Mouse (Mus musculus) liver, adult (tissue): ENCODE measurements around the gene Tep1.

Source experiments
- GATA4 ChIP-seq: IDR thresholded peaks from 2 replicates; pipeline ENCODE4 v1.6.1; 2014; ENCODE audit warnings: mild to moderate bottlenecking, low read length; ENCODE audit not compliant: insufficient replicate concordance

Gene Tep1

DNA sequence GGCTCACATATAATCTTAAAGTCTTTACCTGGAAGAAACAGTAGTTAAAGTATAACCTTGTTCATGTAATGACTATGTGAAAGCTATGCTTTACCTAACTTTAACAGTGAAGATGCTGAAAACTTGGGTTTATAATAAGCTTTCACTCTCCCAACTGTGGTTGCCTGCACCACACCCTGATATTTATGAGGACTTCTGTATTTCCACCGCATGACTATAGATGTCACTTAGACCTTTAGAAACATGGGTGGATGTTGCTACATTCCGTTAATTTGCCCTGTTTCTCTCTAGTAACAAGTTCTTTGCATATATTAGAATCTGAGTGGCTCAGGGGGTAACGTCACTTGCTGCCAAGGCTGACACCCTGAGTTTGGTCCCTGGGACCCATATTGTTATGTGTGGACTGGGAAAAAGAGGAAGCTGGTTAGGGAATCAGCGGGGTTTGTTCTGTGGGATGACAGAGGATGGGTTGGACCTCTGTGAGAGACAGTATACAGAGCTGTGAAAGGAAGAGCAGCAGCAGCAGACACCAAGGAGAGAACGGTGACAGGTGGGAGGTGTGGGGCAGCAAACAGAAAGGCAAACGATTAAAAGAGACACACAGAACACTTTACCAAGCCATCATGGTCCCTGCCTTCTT, 5.4 kb upstream of the Tep1 start:
- TF ChIP-seq GATA4, result no peak

DNA sequence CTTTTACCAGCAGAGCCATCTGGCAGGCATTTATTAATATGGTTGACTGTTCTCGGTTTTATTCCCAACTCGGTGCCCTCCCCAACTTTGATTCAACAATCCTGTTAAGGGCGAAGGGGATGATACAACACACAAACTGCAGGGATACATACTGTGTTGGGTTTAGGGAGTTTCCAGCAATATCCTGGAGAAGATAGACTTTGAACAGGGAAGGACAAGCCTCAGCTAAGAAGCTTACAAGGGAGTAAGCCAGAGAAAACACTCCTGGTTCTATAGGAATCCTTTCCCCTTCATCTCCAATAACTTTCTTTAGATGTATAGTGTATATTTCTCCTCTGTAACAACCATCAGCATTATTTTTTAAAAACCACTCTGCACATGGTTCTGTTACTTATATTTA, 4.8 kb upstream of the Tep1 start:
- no peak for TF ChIP-seq GATA4

DNA sequence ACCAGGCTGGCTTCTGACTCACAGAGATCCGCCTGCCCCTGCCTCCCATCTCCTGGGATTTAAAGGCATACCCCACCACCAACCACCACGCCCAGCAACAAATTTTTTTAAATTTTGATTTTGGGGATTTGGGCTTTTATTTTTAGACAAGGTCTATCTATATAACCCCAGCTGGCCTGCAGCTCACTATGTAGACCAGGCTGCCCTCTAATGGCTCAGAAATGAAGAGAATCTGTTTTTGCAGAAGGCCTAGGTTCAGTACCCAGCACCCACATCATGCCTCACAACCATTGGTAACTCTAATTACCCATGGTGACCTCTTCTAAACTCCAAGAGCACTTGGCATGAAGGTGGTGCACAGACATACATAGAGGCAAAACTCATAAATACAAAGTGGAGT, 924 bp upstream of the Tep1 start:
- no peak for TF ChIP-seq GATA4

DNA sequence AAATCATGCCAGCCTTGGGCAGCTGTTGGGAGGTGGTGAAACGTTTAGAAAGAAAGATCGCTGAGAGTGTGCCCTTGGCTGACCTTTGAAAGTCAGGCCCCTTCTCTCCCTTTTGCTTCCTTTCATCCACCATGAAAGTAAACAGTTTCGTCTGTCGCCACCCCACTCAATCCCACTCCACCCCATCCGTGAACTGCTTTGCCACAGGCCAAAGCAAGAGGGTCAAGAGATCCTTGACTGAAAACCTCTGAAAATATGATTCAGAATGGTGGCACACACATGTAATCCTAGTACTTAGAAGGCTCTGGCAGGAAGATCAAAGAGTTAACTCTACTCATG, 414 bp upstream of the Tep1 start:
- no peak for TF ChIP-seq GATA4

DNA sequence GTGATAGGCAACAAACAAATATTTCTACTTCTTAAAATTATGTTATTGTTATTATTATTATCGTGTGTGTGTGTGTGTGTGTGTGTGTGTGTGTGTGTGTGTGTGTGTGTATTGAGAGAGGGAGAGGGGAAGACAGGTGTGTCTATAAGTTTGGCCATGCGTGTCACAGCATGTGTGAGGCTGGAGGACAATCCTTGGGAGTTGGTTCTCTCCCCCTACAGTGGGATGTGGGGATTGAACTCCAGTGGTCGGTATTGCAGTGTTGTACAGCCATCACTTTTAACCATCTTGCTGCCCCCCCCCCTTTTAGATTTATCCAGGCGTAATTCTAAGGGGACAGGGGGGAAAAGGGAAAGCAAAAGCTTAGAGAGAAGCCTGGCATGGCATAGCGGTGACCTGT, 1.7 kb downstream of the Tep1 start:
- TF ChIP-seq GATA4, result no peak

DNA sequence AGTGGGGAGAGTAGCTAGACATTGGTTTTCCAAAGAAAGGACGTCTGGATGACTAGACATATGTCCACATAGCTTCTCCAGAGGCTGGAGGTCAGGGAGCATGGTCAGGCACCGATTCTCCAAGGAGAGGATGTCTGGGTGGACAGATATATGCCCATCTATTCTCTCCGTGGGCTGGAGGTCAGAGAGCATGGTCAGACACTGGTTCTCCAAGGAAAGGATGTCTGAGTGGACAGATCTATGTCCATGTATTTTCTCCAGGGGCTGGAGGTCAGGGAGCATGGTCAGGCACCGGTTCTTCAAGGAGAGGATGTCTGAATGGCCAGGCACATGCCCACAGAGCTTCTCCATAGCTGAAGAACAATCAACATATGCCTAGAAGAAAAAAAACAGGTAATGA, 2.1 kb downstream of the Tep1 start:
- no peak for TF ChIP-seq GATA4

DNA sequence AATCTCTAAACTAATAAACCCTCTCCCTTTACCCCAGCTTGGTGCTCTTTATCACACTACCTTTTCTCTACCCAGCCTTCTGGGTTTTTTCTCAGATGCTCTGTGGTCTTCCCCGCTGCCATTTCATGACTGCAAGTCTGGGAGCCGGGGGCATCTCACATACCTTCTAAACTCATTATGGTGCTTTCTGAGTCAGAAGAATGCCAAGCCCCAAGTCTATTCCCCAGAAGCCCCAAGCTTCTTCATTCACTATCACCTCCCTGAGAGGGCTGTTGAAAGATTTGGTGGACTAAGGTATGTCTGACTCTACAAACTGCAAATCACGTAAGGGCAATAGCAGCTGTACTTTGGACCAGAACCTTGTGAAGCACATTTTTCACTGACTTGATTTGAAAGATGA, 3.4 kb downstream of the Tep1 start:
- no peak for TF ChIP-seq GATA4

DNA sequence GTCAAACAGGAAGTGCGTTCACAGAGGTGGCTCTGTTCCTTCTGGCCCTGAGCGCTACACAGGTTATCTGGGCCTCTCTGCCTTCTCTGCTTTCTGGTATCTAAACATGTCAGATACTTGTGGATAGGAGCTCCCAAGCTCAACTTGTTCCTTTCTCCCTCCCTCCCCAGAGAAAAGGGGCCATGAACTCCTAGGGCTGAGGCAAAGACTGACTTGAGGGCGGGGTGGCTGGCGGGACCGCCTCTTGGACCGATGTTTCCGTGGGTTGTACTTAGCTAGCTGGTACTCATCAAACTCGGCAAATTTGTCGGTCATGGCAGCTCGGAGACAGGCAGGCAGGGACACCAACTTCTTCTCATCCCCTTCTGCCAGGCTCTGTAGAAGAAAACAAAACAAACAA, 7.7 kb downstream of the Tep1 start:
- no peak for TF ChIP-seq GATA4

DNA sequence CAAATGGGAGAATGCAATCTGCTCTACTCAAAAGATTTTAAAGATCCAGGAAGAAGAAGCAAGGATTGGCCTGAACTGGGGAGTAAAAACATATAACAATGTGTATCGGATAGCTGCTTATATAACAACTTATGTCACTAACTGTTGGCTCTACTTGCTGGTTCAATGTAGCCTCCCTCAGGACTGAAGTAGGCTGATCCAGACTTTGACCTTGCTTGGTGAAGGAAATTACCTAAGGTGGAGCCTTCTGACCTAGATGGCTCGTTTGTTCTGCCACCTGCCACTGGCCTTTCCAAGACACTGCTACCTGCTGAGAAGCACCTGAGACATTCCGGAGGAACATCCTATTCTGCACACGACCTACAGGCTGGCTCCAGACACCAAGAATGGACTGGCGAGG, 14.6 kb downstream of the Tep1 start:
- TF ChIP-seq GATA4, result no peak

DNA sequence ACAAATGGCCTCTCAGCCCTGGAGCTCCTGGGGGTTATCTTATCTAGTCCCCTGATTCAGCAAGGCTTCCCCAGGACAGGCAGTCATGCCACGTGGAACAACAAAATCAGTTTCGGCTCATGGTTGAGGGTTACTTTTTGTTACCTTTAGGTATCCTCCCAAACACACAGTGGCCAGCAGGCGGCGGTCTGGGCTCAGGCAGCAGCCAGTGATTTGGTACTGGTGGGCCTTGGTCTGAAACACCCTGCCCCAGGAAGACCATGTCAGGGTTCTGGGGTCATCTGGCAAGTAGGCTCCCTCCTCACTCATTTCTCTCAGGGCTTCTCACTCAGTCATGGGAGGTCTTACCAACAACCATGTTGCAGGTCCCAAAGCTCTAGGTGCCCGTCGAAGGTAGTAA, 33.1 kb downstream of the Tep1 start:
- TF ChIP-seq GATA4, result no peak

DNA sequence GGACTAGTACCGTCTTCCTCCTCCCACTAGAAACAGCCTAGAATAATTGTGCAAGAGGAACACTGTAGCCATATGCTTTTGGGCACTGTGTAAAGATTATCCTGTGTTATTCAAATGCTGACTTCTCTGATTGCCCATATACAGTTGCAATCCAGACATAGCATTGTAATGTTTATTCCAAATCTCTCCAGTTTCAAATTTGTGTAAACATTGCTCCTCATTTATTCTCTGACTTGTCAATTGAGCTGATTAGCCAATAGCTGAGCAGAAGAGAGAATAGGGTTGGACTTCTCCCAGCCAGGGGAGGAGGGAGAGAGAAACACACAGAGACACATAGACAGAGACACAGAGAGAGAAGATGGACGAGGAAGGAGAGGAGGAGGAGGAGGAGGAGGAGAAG, 35.9 kb downstream of the Tep1 start:
- TF ChIP-seq GATA4, result no peak

DNA sequence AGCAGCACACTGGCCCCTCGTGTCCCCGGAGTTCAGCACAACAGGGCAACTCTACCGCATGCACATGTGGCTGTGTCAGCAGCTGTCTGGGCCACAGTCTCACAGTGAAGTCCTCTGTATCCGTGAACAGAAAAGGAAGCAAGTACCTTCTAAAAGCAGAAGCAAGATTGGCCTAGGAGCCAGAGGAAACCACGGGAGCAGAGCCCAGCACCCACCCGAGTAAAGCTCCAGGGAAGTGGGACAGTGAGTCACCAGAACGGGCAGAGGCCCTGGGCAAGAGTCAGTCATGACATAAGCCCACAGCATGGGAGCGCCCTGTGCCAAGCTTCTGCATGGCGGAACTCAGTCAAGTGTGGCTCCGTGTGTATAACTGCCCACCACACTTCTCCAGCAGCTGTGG, 36.4 kb downstream of the Tep1 start:
- TF ChIP-seq GATA4, result no peak

DNA sequence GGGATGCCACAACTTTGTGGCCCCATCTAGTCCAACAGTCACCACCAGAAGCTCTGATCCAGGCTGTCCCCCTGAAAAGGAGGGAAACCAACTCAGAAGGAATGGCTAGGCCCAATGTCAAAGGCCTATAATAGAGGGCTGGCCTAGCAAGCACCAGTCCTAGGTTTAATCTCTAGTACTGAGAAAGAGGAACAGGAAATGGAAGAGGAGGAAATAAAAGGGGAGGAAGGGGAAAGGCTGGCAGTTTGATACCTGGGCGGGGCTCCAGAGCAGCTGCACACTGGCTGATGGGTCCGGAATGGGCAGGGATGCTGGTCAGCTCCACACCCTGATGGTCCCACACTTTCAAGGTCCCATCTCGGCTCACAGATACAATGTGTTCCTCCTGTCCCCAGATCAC, 40.5 kb downstream of the Tep1 start:
- TF ChIP-seq GATA4, result no peak

DNA sequence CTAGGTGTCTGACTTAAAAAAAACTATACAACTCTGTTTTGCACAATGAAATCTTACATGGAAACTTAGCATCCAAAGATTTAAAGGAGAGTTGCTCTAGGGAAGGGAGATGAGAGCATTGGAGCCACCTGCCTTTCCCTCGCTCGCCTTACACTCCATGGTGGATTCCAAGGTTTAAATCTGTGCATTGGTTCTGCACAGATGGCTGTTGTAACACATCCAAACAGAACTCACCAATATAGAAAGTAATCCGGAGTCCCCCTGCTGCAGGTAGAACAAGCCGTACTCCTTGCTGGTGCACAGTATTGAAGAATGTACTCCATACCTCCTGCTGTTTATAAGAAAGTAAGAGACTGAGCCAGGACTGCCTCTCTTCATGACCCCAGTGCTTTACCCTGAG, 43.8 kb downstream of the Tep1 start:
- TF ChIP-seq GATA4, result no peak

DNA sequence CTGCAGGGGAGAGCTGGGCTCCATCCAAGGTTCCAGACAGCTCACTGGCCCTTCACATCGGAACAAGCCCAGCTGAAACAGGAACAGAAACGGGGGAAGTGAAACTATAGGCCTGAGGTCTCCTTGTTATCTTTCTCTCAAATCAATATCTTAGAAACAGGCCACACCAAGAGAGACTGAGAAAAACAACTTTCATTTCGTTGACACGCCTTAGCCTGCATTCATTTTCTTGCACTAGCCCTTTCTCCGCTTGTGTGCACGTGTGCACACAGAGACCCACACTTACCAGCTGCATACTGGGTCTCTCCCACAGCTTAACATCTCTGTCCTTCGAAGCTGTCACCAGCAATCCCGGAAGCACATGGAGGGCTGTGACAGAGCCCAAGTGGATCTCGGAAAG, 46.1 kb downstream of the Tep1 start:
- no peak for TF ChIP-seq GATA4

DNA sequence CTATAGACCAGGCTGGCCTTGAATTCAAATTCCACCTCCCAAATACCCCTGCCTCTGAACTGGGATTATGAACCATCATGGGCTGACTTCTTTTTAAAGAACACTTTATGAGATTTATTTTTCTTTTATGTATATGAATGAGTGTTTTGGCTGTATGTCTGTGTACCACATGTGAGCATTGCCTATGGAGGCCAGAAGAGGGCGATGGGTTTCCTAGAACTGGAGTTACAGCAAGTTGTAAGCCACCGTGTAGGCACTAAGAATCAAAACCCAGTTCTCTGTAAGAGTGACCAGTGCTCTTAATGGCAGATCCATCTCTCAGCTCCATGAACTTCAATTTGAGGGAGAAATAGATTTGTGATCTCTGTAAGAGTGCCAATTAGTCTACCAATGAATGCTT, 47.1 kb downstream of the Tep1 start:
- no peak for TF ChIP-seq GATA4

DNA sequence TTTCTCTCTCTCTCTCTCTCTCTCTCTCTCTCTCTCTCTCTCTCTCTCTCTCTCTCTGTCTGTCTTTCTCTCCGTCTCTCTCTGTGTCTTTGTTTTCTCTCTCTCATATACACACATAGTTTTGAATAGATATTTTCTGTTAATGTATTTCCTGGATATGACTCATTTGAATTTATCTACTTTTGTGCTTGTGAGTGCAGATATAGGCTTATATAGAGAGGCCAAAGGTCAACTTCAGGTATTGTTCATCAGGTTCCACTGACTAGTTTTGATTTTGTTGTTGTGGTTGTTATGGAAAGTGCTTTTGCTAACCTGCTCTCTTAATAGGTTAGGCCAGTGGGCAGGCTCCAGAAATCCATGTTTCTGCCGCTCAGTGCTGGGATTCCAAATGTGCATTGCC, 57.3 kb downstream of the Tep1 start:
- TF ChIP-seq GATA4, result no peak
